Mouse (Mus musculus) heart, postnatal 10 days (tissue): ENCODE results near the gene Slc22a7. TPM values are rescaled to one million over a fixed set of nuclear protein-coding genes. Genes with fewer than 3 reads are reported as not detected.
A peak's percentile ranks its signal among the peaks of the same experiment; 100 is the strongest.

Experiments used
- DNase-seq, 2 experiments: peaks; one replicate each; pipeline ENCODE4 v3.0.0; 2021
- intact Hi-C: fragments of 180-260 bp; cut with DNase I; formaldehyde crosslinking; loops from one replicate; pipeline ENCODE4 v1.15.1; 2025
- total RNA-seq, 2 experiments: library from RNA; stranded (reverse); gene quantifications; 2 replicates each; pipeline ENCODE4 v1.2.3; 2021

Gene Slc22a7
- total RNA-seq: not detected

GRCm38 (mm10) chr17:46438298-46438873 lies at the start of gene Slc22a7:
Gene Slc22a7, minus strand, starts transcription at chr17:46438457.
- DNase-seq: no peak
- intact Hi-C loops: no loop called here

GRCm38 (mm10) chr17:46487431-46487830 lies 49.2 kb upstream of the Slc22a7 start, which contains the start of gene Ttbk1:
Gene Ttbk1, minus strand, starts transcription at chr17:46487675.
- DNase-seq: no peak
- intact Hi-C loops: no loop called here

GRCm38 (mm10) chr17:46486995-46487394 lies 48.7 kb upstream of the Slc22a7 start:
- DNase-seq: no peak
- intact Hi-C loops: no loop called here

DNA sequence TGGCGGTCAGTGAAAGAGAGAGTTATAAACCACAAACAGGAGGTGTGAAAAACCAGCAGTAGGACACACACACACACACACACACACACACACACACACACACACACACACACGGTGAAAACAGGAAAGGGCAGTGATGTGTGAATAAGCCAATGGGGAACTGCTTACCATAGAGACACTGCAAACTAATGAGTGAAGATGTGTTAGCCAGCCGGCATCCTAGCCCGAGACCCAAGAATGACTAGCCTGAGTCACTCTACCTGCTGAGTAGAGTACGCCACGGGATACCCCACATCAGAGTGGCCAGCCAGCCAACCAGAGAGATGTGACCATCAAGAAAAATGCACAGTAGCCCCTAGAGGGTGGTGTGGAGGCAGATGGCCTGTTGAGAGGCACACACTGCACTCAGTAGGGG lies 46.2 kb upstream of the Slc22a7 start:
- DNase-seq: no peak
- intact Hi-C loops: no loop called here

DNA sequence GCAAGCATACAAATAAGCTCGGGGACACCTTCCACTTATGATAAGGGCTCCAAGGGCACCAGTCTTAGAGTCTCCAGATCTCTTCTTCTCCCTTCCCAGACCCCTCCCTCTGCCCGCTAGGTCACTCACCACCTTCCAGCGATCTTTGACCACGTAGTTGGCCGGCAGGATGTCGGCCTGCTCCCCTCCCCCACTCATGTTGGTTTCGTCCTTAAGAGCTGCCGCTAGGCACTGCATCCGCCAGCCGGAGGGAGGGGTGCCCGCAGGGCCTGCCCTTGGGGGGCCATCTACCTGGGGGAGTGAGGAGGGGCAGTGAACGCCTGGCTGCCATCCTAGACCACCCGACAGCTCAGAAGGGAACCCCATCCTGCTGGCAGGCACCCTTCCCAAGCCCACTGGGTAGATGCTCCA lies 45.8 kb upstream of the Slc22a7 start:
- intact Hi-C loops: no loop called here
- peak in 1 of 2 experiments; percentile 27 for DNase-seq

DNA sequence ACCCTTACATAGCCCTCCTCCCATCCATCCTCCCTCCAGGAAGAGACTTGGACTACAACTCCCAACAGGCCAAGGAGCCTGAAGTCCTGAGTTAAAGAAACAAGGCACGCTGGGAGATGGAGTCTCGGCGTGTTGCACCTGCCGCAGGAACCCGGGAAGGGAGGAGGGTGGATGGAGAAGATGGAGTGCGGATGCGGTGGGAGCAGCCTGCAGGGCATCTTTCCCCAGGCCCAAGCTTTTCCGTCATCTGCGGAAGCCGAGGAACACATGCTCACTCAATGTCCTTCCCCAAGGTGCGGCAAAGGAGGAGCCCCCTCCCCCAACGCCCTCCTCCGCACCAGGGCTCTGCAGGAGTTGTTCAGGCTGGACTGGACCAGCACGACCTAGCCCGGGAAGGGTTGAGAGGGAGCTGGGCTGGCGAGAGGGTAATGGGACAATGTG lies 45.3 kb upstream of the Slc22a7 start:
- intact Hi-C loops: no loop called here
- DNase-seq: peak; percentile 36 to 44

DNA sequence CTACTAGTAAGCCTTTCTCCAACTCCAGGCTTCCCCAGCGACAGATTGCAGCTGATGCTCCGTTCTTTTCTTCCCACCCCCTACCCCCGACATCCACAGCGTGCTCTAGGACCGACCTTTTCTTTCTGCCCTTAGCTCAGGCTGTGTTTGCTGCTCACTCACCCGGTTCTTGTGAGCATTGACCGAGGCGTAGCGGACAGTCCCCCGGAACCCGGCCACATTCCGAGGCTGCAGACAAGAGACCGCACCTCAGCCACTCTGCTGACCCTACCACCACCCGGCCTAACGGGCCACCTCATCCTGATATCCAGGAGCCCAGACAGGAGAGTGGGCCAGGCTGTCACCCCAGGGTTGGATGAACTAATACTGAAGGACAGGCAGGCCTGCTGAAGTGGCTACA lies 39.0 kb upstream of the Slc22a7 start:
- intact Hi-C loops: no loop called here

DNA sequence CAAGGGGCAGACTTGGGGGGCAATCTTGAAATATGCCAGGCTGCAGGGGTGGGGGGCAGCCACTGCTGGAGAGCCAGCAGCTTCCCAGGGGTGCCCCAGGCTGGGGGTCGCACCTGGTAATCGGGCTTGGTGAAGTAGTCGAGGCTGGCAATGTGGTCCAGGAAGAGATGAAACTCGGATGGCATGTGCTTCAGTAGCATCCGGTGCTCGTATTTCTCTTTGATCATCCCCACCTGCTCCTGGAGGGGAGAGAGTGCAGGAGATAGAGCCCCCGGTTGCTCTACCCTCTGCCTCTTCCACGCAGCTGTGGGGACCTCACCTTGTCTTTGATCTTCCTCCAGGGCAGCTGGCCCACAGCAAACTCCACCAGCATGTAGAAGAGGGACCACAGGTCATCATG lies 38.3 kb upstream of the Slc22a7 start:
- DNase-seq: no peak
- intact Hi-C loops: no loop called here

More for the DNA sequence above, 39.0 kb upstream of the Slc22a7 start:
- DNase-seq: no peak

- intact Hi-C loops: no loop called here
- no peak for DNase-seq
These were observed 29.6 kb upstream of the Slc22a7 start for GRCm38 (mm10) chr17:46467830-46468229.

- intact Hi-C loops: no loop called here
- peak; percentile 79 to 85 for DNase-seq
These were observed 24.0 kb upstream of the Slc22a7 start for GRCm38 (mm10) chr17:46462226-46462625.

DNA sequence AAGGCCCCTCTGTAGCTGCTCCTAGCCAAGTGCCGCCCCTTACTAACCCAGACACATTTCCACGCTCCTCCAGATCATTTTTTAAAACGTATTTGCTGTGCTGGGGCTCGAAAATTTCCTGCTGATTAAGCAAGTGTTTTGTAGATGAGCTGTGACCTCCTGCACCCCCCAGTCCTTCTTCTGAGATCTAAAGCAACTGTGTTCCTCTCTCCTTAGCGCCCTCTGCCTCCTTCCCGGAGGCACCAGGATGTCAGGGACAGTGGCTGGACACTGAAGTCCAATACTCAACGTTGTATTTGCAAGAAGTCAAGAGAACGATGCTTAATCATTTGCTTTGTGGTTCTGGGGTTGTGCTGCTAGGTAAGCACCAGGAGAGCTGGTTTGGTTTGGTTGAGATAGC lies 23.1 kb upstream of the Slc22a7 start:
- DNase-seq: no peak
- intact Hi-C loops: no loop called here

DNA sequence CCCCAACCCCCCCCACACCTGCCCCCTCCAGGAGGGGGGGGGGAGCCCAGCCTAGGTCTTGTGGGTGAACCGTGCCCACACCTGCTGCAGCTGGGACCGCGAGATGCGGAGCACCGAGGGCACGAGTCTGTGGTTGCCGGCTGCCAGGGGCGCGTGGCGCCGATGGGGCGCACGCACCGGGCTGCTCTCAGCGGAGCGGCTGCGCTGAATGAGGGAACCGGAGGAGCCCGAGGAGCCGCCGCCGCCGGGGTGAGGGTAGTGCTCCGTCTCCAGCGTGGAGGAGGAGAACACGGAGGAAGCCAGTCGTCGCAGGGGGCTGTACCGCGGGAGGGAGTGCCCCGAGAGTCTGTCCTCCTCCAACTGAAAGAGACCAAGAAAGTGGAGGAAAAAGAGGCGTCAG lies 22.4 kb upstream of the Slc22a7 start:
- DNase-seq: no peak
- intact Hi-C loops: no loop called here

GRCm38 (mm10) chr17:46458439-46458838 lies 20.2 kb upstream of the Slc22a7 start:
- DNase-seq: peak; percentile 61 to 62
- intact Hi-C loops: no loop called here

DNA sequence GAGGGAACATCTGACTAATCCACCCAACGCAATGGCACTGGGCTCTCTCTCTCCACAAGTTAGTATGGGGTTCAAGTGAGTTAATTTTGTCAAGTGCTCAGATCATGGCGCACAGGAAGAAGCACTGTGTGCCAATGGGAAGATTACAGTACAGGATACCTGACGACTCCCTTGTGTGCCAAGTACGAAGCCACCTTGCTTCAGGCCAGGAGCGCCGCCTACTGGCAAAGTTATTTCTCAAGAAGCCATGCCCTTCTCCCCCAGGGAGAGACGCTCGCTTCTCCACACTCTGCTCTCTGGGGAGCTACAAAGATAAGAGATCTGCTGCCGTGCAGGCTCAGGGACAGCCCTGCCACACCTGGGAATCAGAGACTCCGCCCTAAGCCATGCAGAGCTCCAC lies 19.5 kb upstream of the Slc22a7 start:
- intact Hi-C loops: no loop called here
- DNase-seq: peak in 1 of 2 experiments; percentile 47

DNA sequence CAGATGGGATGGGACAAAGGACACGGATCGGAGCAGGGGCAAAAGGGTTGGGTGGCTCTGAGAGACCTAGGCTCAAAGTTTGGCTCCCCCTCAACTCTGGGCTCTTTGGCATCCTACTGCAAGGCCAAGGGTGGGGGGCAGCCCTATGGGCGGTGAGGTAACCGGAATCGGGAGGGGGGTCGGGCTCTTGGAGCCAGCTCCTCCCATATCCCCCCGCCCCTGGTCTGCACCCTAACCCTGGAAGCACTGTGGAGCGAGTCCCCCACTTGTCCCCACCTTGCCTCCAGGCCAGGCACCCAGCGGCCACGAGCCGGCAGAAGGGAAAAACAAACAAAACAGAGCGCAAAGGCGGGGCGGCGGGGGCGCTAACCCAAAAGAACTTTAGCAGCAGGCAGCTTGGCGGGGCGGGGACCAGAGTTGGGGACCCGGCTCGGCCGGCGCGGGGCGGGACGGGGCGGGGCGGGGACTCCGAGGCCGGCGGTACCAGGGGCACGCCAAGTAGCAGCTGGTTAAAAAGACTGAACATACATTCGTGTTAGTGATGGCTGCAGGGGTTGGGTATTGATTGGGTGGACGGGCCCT lies 16.9 kb upstream of the Slc22a7 start:
- peak in 1 of 2 experiments; percentile 51 for DNase-seq
- intact Hi-C loops: no loop called here

GRCm38 (mm10) chr17:46454539-46454938 lies 16.3 kb upstream of the Slc22a7 start:
- DNase-seq: no peak
- intact Hi-C loops: no loop called here

GRCm38 (mm10) chr17:46453970-46454411 lies 15.7 kb upstream of the Slc22a7 start:
- intact Hi-C loops: no loop called here
- no peak for DNase-seq

- intact Hi-C loops: no loop called here
- DNase-seq: no peak
These were observed 15.2 kb upstream of the Slc22a7 start for GRCm38 (mm10) chr17:46453302-46453948.

GRCm38 (mm10) chr17:46452683-46453082 lies 14.4 kb upstream of the Slc22a7 start:
- intact Hi-C loops: no loop called here
- DNase-seq: no peak

- no peak for DNase-seq
- intact Hi-C loops: no loop called here
These were observed 8.0 kb upstream of the Slc22a7 start for GRCm38 (mm10) chr17:46446264-46446663.

- DNase-seq: no peak
- intact Hi-C loops: no loop called here
These were observed 6.8 kb upstream of the Slc22a7 start for GRCm38 (mm10) chr17:46444839-46445579.
